Mouse (Mus musculus) intestine, embryonic 16.5 days (tissue): ENCODE data around the gene Kidins220. TPM values are rescaled to one million over a fixed set of nuclear protein-coding genes. Genes with fewer than 3 reads are reported as not detected.
A peak's percentile ranks its signal among the peaks of the same experiment; 100 is the strongest.

Experiments used
- ATAC-seq: fragments of 200-750 bp; cut with Nextera tagmentation; 2 replicates; pipeline ENCODE4 v1.8.0; 2017; ENCODE audit warnings: moderate TSS enrichment, moderate library complexity
- H3K27ac ChIP-seq: fragments of 300-500 bp; sonication (generic); 2 replicates; pipeline ENCODE4 v1.5.1; 2014; ENCODE audit warnings: mild to moderate bottlenecking, low read length
- H3K27me3 ChIP-seq: fragments of 300-500 bp; sonication (generic); replicated peaks from 2 replicates; pipeline ENCODE4 v1.6.1; 2014; ENCODE audit warnings: low read length, control low read depth, mixed read lengths; ENCODE audit not compliant: control insufficient read depth, insufficient read depth
- H3K36me3 ChIP-seq: fragments of 300-500 bp; sonication (generic); 2 replicates; pipeline ENCODE4 v1.6.1; 2014; ENCODE audit warnings: low read length, control low read depth; ENCODE audit not compliant: control insufficient read depth, insufficient read depth
- H3K4me1 ChIP-seq: fragments of 300-500 bp; sonication (generic); 2 replicates; pipeline ENCODE4 v1.6.1; 2014; ENCODE audit warnings: low read length, control low read depth, mixed read lengths; ENCODE audit not compliant: control insufficient read depth, insufficient read depth
- H3K4me2 ChIP-seq: fragments of 300-500 bp; sonication (generic); 2 replicates; pipeline ENCODE4 v1.6.1; 2014; ENCODE audit warnings: low read depth, low read length, control low read depth
- H3K4me3 ChIP-seq: fragments of 300-500 bp; sonication (generic); 2 replicates; pipeline ENCODE4 v1.5.1; 2014; ENCODE audit warnings: mild to moderate bottlenecking, low read length
- H3K9ac ChIP-seq: fragments of 300-500 bp; sonication (generic); 2 replicates; pipeline ENCODE4 v1.6.1; 2014; ENCODE audit warnings: low read depth, low read length
- H3K9me3 ChIP-seq: fragments of 300-500 bp; sonication (generic); 2 replicates; pipeline ENCODE4 v1.6.1; 2016; ENCODE audit warnings: low read length, control low read depth; ENCODE audit not compliant: control insufficient read depth
- WGBS: fragments of 180-500 bp; shearing (Covaris S2); extraction: QIAGEN DNeasy Blood & Tissue Kit; methylation state at CpG from one replicate; pipeline ENCODE4 v1.1.7; 2014; 5-methylcytosine and 5-hydroxymethylcytosine counted together
- polyA plus RNA-seq: library from polyadenylated mRNA; unstranded; fragments of >200 nt; fragmentation: Nextera tagmentation; extraction: Ambion mirVana; gene quantifications from 2 replicates; pipeline ENCODE4 v1.2.1, GENCODE M21; 2015

The Kidins220 gene
- polyA plus RNA-seq, 1 experiment from 2014 or later = 19.1 TPM

DNA sequence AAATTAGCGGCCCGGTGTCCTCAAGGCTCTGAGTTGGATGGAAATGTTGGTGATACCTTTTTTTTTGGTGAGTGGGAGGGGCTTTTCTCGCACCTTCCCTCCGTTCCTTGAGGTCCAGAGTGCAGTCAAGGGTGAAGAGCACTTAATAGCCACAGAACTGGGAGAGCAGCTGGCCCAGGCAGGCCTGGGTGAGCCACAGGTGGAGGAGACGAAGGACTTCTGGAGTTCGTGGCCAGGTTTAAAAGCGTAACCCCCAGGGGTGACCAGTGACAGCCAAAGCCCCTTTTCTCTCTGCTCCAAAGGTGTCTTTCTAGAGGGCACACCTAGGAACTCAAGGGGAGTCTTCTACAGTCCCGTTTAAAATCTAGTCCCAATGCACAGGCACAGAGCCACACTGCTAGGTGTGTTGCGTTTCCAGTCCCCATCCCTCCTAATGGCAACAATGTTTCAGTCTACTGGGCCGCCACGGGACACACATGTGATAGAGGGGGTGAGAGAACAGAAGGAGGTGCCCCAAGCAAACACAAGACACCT lies 118.6 kb downstream of the Kidins220 start:
- WGBS = 17% methylated on average over 11 of the region's 11 CpGs

DNA sequence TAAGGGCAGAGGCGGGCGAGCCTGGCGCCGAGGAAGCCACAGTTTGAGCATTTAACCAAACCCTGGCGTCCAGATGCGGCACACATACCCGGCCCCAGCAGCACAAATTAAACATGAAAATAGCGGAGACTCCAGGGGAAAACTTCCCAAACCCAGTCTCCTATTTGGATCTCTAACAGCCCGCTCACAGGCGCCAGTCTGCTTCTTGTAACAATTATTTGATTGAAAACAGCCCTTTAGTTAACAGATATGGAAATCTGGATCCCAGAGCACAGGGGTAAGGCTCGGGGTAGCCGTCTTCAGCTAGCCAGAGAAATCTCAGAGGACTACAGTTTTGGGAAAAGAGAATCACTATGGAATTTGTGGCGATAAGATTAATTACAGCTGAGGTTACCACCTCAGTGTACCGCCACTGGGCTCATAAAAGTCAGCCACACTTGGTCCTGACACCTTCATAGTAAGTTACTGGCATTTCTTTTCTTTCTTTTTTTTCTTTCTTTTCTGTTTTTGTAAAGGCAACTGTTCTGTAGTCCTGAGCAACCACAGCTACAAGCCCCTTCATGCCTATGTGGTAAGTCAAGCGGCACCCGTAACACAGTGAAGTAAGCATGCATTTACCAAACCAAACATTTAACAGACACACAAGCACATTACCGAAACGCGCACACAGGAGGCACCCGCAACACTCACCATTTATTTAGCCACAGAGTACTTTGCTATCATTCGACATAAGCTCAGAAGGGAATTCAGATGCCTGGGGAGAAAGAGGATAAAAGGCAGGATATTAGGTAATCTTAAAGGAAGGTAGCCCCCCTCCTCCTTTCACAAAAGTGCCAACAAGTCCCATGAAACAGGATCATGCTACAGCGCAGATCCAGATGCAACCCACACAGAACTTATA lies 120.1 kb downstream of the Kidins220 start:
- H3K4me2 ChIP-seq = peak overlapping the region; percentile 47
- ATAC-seq = no peak
- no peaks in the 10 kb centered on the region for H3K27me3 ChIP-seq
- H3K9me3 ChIP-seq = no peaks in the 10 kb centered on the region
- peak overlapping the region; percentile 73 for H3K4me3 ChIP-seq
- peak overlapping the region; percentile 72 for H3K27ac ChIP-seq
- H3K4me1 ChIP-seq = peaks cover 28% of the 10 kb centered on the region
- peak overlapping the region; percentile 78 for H3K9ac ChIP-seq
- WGBS = under 1% methylated on average over 22 of the region's 22 CpGs
- no peaks in the 10 kb centered on the region for H3K36me3 ChIP-seq

More for the DNA sequence above, 118.6 kb downstream of the Kidins220 start:
- Histone ChIP-seq H3K4me3 (peak overlapping the region; percentile 48), H3K4me1 (peaks cover 30% of the 10 kb centered on the region), H3K27ac (peak overlapping the region; percentile 81), H3K9ac (peak overlapping the region; percentile 68), H3K27me3 (no peaks in the 10 kb centered on the region), H3K4me2 (peak overlapping the region; percentile 62), H3K36me3 (no peaks in the 10 kb centered on the region), H3K9me3 (no peaks in the 10 kb centered on the region)
- ATAC-seq = no peak

DNA sequence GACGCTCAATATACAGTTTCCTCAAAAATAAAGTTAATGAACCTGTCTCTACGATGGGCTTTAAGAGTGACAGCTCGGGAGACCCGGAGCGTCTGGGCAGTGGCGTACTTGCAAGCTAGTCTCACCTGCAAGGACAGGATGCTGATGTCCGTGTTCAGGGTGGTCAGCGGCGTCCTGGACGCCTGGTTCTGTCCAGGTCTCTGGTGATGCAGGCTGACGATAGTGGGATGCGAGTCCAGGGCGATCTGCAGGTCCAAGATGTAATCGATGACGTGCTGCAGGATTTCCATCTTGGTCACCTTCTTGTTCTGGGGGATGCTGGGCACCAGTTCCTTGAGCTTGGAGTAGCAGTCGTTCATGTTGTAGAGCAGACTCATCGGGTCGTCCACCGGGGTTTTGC lies 120.8 kb downstream of the Kidins220 start:
- peak overlapping the region; percentile 72 for H3K27ac ChIP-seq
- no peaks in the 10 kb centered on the region for H3K9me3 ChIP-seq
- ATAC-seq = no peak
- H3K4me1 ChIP-seq = peaks cover 28% of the 10 kb centered on the region
- no peaks in the 10 kb centered on the region for H3K27me3 ChIP-seq
- under 1% methylated on average over 19 of the region's 19 CpGs for WGBS
- peak overlapping the region; percentile 73 for H3K4me3 ChIP-seq
- peak overlapping the region; percentile 47 for H3K4me2 ChIP-seq
- H3K9ac ChIP-seq = peak overlapping the region; percentile 78
- H3K36me3 ChIP-seq = no peaks in the 10 kb centered on the region

DNA sequence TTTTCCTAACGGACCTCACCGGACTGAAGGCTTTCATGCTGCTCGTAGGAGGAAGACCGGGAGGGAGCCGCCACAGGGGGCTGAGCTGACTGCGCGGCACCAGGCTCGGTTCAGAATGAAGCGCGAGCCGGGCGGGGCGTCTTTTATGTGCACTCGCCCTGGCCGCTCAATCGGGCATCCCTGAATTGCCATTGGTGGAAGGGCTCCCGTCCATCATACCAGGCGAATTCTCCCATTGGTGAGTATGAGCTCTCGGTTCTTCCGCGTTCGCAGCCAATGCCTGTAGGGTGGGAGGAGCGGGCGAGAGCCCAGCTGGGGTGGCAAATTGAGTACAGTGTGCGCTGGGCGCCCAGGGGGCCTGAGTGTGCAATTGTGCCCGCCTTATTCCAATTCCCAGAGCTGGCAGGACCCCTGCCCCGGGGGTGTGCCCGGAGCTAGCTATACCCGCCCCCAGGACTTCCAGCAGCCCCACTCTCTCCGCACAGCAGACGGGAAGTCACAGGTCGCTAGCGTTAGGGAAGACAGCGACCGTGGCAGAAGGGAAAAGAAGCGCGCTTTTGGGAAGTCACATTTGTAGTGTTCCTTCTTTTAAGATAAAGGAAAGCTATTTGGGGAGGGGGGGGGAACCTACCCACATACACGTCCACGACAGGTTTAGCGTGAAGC lies 121.4 kb downstream of the Kidins220 start:
- Histone ChIP-seq H3K9ac (peak overlapping the region; percentile 81), H3K4me3 (peak overlapping the region; percentile 73), H3K27ac (peak overlapping the region; percentile 99), H3K27me3 (no peaks in the 10 kb centered on the region), H3K9me3 (no peaks in the 10 kb centered on the region), H3K4me1 (peaks cover 32% of the 10 kb centered on the region), H3K36me3 (no peaks in the 10 kb centered on the region), H3K4me2 (peak overlapping the region; percentile 94)
- WGBS = under 1% methylated on average over 41 of the region's 41 CpGs
- ATAC-seq = peak; percentile 83

GRCm38 (mm10) chr12:25096640-25097051 lies 121.9 kb downstream of the Kidins220 start:
- H3K4me3 ChIP-seq = peak overlapping the region; percentile 73
- no peaks in the 10 kb centered on the region for H3K36me3 ChIP-seq
- ATAC-seq = no peak
- H3K27ac ChIP-seq = peak overlapping the region; percentile 99
- H3K9me3 ChIP-seq = no peaks in the 10 kb centered on the region
- H3K4me2 ChIP-seq = peak overlapping the region; percentile 94
- 3% methylated on average over 15 of the region's 15 CpGs for WGBS
- H3K27me3 ChIP-seq = no peaks in the 10 kb centered on the region
- H3K4me1 ChIP-seq = peaks cover 37% of the 10 kb centered on the region
- H3K9ac ChIP-seq = peak overlapping the region; percentile 81

DNA sequence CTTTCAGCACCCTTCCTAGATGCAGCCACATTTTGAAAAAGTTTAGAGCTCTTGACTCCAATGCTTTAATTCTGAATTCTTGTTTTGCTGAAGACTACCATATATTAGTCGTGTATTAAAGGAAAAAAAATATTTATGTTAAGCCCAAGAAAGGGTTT lies 122.2 kb downstream of the Kidins220 start, which contains the start of gene Id2:
TSS of gene Id2 (minus strand) at position 89 of the 158 bp plus-strand sequence.
- Histone ChIP-seq H3K36me3 (no peaks in the 10 kb centered on the region), H3K4me3 (peak within 1 kb of the TSS; percentile 73), H3K4me2 (peak within 1 kb of the TSS; percentile 94), H3K9me3 (no peaks in the 10 kb centered on the region), H3K4me1 (peaks cover 37% of the 10 kb centered on the region), H3K9ac (peak within 1 kb of the TSS; percentile 81), H3K27me3 (no peaks in the 10 kb centered on the region), H3K27ac (peak within 1 kb of the TSS; percentile 99)
- 2% methylated on average over 1 of the region's 1 CpGs for WGBS
- no peak for ATAC-seq

GRCm38 (mm10) chr12:25097210-25098160 lies 122.8 kb downstream of the Kidins220 start:
- Histone ChIP-seq H3K36me3 (no peaks in the 10 kb centered on the region), H3K4me1 (peaks cover 37% of the 10 kb centered on the region), H3K27me3 (no peaks in the 10 kb centered on the region), H3K9ac (peak overlapping the region; percentile 81), H3K27ac (peak overlapping the region; percentile 99), H3K4me2 (peak overlapping the region; percentile 94), H3K9me3 (no peaks in the 10 kb centered on the region), H3K4me3 (peak overlapping the region; percentile 73)
- 5% methylated on average over 28 of the region's 28 CpGs for WGBS
- peak; percentile 24 for ATAC-seq

DNA sequence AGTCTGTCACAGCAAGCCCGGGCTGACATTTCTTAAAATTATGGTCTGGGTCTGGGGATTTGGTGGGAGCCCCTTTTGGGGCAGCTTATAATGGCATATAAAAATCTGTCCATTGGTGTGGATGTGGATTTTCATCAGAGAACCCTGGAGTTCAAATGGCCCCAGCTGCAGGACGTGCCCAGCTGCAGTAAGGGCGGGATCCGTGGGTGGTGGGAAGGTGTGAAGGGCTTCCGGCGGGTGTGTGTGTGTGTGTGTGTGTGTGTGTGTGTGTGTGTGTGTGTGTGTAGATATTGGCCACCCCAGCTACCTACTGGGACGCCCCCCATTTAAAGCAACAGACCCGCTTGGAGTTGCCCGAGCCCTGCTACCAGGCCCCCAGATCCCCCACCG lies 123.4 kb downstream of the Kidins220 start:
- peak; percentile 5; the same call in 1 of the 2 replicates for ATAC-seq
- H3K4me1 ChIP-seq = peaks cover 34% of the 10 kb centered on the region
- peak overlapping the region; percentile 81 for H3K9ac ChIP-seq
- WGBS = 1% methylated on average over 10 of the region's 10 CpGs
- H3K27ac ChIP-seq = peak overlapping the region; percentile 99
- peak overlapping the region; percentile 64 for H3K4me3 ChIP-seq
- H3K36me3 ChIP-seq = no peaks in the 10 kb centered on the region
- H3K27me3 ChIP-seq = no peaks in the 10 kb centered on the region
- H3K9me3 ChIP-seq = no peaks in the 10 kb centered on the region
- H3K4me2 ChIP-seq = peak overlapping the region; percentile 94
